Mouse (Mus musculus): ENCODE data around the gene Clec12a.

Clec12a gene

GRCm38 (mm10) chr6:129374937-129375471, 32.5 kb downstream of the Clec12a start:
- DNase-seq (ENCODE audit: low spot score in 2 of 2), result no peak

- DNase-seq (ENCODE audit: low spot score in 2 of 2), result no peak
Measured at GRCm38 (mm10) chr6:129380454-129380853, 38.0 kb downstream of the Clec12a start.

- no peak for DNase-seq (ENCODE audit: low spot score in 2 of 2)
Measured at GRCm38 (mm10) chr6:129381736-129382135, 39.2 kb downstream of the Clec12a start.

- DNase-seq (ENCODE audit: low spot score in 2 of 2), result no peak
Measured at GRCm38 (mm10) chr6:129383466-129383865, 41.0 kb downstream of the Clec12a start.

- DNase-seq (ENCODE audit: low spot score in 2 of 2), result no peak
Measured at GRCm38 (mm10) chr6:129385000-129385399, 42.5 kb downstream of the Clec12a start.

- no peak for DNase-seq (ENCODE audit: low spot score in 2 of 2)
Measured at GRCm38 (mm10) chr6:129385774-129386173, 43.3 kb downstream of the Clec12a start, which contains the start of gene Clec12b. Gene Clec12b (minus strand): TSS chr6:129385874.

GRCm38 (mm10) chr6:129393087-129393720, 50.7 kb downstream of the Clec12a start:
- no peak for DNase-seq (ENCODE audit: low spot score in 2 of 2)

GRCm38 (mm10) chr6:129393732-129394131, 51.2 kb downstream of the Clec12a start:
- no peak for DNase-seq (ENCODE audit: low spot score in 2 of 2)

- no peak for DNase-seq (ENCODE audit: low spot score in 2 of 2)
Measured at GRCm38 (mm10) chr6:129396997-129397396, 54.5 kb downstream of the Clec12a start, which contains the start of gene Clec1b. Gene Clec1b (plus strand): TSS chr6:129397297.

GRCm38 (mm10) chr6:129399945-129400344, 57.5 kb downstream of the Clec12a start:
- DNase-seq (ENCODE audit: low spot score in 2 of 2), result no peak

- DNase-seq (ENCODE audit: low spot score in 2 of 2), result no peak
Measured at GRCm38 (mm10) chr6:129402404-129402803, 59.9 kb downstream of the Clec12a start.

- DNase-seq (ENCODE audit: low spot score in 2 of 2), result no peak
Measured at GRCm38 (mm10) chr6:129403391-129403790, 60.9 kb downstream of the Clec12a start.

- no peak for DNase-seq (ENCODE audit: low spot score in 2 of 2)
Measured at GRCm38 (mm10) chr6:129405999-129406398, 63.5 kb downstream of the Clec12a start.

GRCm38 (mm10) chr6:129407324-129407723, 64.8 kb downstream of the Clec12a start:
- no peak for DNase-seq (ENCODE audit: low spot score in 2 of 2)

GRCm38 (mm10) chr6:129408562-129408961, 66.1 kb downstream of the Clec12a start, which contains the start of gene Clec9a:
Gene Clec9a (plus strand): TSS chr6:129408862.
- no peak for DNase-seq (ENCODE audit: low spot score in 2 of 2)

GRCm38 (mm10) chr6:129414177-129414576, 71.7 kb downstream of the Clec12a start:
- no peak for DNase-seq (ENCODE audit: low spot score in 2 of 2)
